Mouse (Mus musculus) adrenal gland, adult 18-20 months (tissue): ENCODE data around the gene Gm28051. TPM values are rescaled to one million over a fixed set of nuclear protein-coding genes. Genes with fewer than 3 reads are reported as not detected.

ENCODE experiments used
- DNase-seq, 2 experiments: peaks; one replicate each; pipeline ENCODE4 v3.0.0; 2021 to 2022; ENCODE audit warnings: low spot score in 2 of 2
- total RNA-seq, 2 experiments: library from RNA; stranded (reverse); gene quantifications; 1 replicate in 1 of 2; 2 replicates in 1 of 2; pipeline ENCODE4 v1.2.3; 2021

Gene Gm28051
- total RNA-seq, 2 experiments from 2014 or later = not detected

DNA sequence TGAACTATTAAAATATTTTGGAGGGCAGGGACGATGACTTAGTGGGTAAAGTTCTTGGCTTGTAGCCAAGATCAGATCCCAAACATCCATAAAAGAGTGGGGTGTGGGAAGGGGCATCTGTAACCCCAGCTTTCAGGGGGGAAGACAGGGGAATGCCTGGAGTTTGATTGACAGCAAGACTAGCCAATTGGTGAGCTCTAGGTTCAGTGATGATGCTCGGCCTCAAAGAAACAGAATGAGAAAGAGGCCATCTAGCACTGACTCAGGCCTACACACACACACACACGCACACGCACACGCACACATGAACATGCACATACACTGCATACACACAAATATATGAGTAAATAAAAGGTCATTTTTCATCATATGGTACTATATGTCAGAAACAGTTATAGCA is 47.7 kb downstream of the Gm28051 start:
- no peak for DNase-seq

DNA sequence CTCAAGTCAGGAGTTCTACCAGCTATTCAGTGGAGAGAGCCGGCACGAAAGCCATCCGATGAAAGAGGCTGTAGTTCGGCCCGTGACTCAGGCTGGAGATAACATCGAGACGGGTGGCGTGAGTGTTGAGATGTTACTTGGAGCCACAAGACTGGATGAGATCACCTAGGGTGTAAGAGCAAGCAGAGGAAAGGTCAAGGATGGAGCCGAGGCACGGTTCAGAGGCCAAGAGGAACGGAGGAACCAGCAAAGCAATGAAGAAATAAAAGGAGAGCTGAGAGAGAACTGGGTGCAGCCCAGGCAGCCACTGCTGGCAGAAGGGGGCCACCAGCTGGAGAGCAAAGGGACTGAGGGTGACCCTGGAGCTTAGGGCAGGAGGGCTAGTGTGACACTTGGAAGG is 49.3 kb downstream of the Gm28051 start:
- peak in 1 of 2 experiments; percentile 49 for DNase-seq

DNA sequence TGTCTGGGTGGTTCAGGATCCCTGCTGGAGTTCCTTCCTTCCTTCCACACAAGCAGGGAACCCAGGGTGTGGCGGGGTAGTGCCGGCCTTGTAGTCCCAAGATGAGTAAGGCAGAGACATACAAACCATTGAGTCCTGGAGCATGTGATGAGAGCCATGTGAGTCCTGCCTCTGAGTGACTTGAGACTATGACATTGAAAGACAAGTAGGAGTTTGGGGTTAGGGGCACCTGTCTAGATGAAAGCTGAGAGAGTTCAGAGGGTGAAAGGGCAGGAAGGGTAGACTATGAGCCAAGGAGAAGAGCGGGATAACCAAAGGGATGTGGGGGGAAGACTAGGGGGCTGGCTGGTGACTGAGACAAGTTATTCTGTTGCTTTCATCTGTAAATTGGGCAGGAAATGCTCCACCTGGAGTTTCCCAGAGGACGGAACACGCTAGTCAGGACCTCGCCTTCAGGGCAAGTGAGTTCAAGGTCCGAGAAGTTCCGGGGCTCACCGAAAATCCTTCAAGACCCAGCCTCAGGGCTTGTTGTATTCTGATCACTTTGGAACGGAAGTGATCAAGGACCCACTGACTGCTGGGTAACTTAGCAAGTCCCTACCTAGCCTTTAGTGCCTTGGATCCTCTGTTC is 50.6 kb downstream of the Gm28051 start:
- DNase-seq = no peak

DNA sequence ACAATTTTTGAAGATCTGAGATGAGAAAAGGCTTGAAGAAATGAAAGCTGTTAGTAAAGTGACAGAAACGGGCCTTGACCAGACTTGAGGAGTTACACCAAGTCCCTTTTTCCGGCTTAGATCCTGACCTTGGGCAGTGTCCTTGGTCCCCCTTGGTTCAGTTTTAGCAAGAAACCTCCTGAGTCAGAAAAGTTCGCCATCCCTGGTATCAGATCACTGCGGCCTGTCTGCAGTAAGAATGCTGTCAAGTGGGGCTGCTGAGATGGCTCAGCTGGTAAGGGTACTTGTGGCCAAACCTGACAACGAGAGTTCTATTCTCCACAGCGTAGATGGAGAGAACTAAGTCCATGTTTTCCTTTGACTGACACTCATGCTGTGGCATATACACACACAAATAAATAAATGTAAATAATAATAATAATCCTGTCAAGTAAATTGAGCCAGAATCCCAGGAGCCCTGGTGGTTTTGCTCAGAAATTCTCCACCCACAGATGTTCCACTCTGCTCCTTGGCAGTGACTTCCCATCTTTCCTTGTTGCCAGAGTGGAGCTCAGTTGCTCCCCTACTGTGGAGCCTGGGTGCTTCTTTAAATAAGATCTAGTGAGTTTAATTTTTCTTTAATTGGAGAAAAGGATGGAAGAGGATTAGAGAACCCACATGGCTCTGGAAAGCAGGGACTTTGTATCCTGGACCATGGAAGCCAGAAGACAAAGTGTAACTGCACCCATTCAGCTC is 51.5 kb downstream of the Gm28051 start:
- DNase-seq = no peak

DNA sequence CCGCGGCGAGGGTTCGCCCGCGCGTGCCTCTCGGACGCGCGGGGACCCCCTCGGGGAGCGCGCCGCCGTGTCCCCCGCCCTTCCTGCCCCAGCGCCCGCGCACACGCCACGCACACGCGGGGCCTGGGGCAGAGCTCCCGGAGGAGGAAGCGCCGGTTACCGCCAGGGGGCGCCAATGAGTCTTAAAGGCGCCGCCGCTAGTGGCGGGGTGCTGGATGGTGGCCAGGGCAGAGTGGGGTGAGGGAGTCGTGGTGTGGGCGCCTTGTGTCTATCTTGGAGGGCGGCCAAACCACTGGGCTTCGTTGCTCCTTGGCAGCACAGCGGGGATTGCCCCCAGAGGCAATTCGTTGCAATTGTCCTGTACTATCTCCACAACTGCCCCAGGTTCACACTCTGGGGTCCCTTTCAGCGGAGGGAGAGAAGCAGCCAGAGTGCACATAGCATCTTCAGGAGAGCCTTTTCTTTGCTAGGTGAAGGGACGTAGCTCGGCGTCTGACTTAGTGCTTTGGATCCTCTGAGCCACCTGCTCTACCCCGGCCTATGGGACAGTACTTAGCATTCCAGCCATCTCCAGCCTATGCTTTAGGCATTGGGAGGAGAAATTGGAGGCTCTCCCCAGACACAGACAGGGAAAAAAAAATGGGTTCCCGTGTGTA is 52.2 kb downstream of the Gm28051 start:
- peak; percentile 91 to 97 for DNase-seq

DNA sequence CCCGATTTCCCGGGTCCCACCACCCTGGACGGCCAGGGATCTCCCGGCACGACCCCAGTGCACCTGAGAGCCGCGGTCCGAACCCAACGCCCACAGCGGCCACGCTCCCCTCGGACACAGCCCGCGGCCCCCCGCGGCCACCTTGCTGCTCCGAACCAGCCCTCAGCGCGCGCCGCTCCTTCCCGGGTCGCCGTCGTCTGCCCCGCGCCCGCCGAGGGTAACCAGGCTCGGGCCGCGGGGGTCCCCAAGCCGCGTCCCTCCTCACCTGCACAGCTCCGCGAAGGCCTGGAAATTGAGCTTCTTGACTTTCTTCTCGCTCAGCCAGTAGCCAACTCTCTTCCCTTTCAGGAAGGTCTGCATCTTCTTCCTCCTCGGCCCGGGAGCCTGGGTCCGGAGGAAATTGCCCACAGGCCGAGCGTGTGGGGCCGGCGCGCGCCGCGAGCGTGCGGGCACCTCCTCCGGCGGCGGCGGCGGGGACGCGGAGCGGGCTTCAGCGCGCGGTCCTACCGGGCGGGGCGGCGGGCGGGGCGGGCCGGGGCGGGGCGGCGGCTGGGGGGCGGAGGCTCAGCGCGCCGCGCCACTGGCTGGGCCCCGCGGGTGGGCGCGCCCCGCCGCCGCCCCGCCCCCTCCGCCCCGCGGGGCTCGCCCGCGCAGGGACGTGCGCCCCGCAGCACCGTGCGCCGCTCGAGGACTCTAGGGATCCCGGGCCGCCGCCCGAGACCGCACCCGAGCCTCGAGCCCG is 52.9 kb downstream of the Gm28051 start, which contains the start of gene Itpk1:
TSS of gene Itpk1 (minus strand) at position 474 of the 742 bp plus-strand sequence.
- peak; percentile 63 to 69 for DNase-seq

DNA sequence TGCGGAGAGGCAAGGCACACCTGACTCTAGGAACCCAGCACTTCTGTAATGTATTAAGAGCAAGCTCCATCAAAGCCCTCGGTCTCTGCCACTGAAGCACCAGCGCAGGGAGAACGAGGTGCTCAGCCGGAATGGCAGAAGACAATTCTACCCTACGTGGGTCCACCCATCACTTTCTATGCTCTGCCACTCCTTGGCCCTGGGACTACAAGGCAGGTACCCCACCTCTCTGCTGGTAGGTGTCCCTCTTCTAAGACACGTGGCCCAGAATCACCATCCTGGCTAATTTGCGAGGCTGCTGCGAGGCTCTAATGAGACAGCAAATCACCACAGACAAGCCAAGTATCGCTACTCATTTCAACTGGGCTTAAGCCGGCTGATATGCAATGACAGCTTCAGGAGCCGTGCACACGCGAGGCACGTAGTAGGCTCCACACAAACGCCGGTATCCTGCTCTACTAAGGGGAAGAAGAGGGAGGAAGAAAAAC is 53.6 kb downstream of the Gm28051 start:
- DNase-seq = no peak

DNA sequence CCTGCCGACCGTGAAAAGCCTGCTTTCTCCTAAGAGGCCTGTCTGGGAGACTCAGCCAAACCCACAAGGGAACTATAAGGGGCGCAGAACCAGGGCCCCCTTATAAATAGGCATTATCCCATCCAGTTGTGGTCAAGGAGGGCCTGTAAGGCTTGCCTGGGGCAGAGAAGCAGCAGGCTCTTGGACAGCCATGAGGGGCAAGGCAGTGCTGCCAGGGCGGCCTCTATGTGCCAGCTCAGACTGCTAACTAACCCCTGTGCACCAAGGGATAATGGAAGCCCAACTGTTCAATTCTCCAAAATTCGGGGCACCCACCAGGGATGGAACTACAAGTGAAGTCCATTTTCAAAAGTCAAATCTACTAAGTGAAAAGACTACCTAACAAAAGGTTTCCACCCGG is 54.1 kb downstream of the Gm28051 start:
- DNase-seq = no peak

DNA sequence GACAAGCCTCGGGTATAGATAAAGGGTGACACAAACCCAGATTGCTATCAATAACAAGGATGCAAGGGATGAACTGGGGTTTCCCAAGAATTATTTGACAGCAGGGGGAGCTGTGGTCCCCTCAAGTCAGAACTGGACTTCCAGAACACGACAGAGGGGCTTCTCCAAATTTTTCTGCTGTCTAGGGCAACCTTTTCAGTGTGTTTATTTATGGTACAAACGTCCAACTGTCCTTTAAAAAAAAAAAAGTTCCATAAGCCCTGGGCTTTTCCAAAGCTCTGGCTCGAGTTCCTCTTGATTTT is 54.5 kb downstream of the Gm28051 start:
- DNase-seq = peak in 1 of 2 experiments; percentile 41

DNA sequence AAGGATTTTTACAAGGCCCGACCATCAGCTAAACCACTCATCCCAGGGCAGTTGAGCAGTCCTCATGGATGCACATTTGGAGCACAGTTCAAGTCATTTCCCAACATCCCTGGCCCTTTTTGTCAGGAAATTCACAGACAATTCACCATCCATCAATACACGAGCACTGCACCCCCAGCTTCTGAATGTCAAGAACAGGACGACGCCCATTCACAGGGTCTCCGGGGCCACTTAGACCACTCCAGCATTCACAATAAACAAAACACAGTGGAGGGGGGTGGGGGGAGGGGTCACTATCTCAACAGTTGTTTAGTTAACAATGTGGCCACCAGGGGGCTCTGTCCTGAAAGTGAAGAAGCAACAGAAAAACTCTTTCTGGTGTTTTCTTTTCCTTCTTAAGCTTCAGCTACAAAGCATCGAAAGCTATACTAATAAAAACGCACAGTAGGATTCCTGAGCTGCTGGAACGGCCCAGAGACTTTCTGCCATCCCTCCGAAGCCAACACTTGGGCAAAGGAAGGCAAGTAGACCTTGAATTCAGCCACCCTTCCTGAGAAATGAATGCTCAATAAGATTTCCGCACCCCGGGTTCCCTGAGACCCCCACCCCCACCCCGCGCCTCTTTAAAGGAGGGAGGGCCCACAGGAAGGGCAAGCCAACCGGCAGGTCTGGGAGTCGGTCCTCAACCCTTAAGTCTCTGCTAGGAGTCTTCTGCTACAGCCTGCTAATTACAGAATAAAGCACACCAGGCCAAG is 55.0 kb downstream of the Gm28051 start:
- peak; percentile 72 to 74 for DNase-seq

DNA sequence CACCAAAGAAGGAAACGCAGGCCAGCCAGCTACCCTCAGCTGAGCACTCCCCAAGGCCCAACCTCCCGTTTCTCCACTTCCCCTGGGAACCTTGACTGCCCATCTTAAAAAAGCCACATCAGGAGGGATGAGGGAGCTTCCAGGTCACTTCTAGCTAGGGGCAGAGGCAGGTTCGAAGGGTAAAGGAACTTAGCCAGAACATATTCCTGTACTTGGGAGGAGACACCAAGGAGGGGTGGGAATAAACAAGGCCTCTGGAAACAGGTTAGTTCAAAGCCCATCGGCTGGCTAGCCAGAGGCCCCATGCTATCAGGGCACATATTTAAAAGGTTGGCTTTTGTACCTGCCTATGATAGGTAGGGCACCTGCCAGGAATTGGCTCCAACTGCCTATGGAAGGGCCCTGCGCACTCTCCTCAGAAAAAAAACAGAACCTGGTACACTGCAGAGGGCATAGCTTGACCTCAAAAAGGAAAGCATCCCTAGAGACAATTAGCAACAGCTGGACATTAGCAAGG is 55.8 kb downstream of the Gm28051 start:
- no peak for DNase-seq

DNA sequence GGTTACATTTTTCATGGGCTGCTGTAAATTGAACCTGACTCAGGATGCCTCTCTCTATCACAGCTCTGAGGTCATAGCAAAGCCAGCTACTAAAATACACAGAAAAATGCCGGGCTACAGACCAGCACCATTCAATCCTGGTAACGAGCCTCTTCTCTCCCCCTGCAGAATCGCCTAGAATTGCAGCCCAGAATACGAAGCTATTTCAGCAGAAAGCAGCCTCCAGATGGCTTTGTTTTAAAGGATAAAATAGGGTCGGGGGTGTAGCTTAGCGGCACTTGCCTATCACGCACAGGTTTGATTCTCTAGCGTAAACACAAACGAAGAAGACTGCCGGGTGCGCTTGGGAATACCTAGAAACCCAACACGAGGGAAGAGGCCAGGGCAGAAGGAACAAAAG is 57.1 kb downstream of the Gm28051 start:
- no peak for DNase-seq

DNA sequence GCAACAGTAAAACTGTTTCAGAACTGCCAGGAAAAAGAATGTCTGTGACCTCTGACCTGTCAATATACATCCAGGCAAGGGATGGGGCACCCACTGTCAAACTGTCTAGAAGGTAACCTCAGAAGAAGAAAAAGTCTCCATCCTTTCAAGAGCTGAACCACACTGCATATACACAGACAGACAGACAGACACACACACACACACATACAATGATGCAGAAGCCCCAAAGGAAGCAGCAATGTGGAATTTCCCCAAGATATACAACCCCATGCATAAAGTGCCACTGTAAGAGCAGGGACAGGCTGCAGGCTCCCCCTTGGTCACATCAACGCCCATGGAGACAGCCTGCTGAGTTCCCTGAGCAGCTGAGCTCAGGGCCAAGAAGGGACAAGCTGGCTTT is 58.4 kb downstream of the Gm28051 start:
- no peak for DNase-seq

DNA sequence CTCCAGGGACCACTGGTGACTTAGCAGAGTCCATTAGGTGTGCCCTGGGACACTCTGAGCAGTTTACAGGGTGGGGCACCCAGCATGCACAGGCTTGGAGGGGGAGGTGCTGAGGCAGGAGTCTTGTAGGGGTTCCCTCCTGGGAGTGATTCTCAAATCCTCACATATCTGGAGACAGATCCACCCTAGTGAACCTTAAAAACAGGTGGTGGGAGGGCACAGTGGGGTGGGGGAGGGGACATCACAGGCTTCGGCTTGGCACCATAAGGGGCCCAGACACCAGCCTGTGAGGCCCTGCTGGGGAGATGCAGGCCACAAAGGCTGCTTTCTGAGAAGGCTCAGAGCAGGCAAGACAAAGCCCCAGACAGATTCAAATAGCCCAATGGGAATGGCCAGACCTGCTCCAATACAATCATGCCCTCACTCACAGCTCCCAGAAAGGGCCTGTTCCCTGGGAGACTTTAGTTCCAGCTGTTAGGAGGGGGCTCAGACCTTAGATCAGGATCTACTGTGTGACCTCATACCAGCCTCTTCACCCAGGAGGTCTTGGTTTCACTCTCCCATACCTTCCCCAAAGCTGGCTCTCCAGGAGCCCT is 59.4 kb downstream of the Gm28051 start:
- no peak for DNase-seq

DNA sequence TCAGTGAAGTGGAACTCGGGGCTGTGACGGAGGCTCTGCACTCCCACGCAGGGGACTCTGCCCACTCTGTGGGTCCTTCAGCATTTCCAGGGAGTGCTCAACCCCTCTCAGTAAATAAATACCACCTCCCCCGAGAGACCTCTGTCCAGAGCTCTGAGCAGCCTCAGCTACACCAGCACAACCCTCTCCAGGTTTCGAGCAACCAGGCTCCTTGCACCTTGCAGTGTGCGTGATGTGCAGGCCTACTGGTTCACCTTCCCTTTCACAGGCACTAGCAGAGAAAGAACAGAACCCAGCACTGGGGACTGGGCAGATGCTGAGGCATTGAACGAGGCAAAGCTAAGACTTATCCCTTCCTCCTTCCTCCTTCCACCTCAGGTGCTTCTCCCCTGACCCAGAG is 60.2 kb downstream of the Gm28051 start:
- no peak for DNase-seq

DNA sequence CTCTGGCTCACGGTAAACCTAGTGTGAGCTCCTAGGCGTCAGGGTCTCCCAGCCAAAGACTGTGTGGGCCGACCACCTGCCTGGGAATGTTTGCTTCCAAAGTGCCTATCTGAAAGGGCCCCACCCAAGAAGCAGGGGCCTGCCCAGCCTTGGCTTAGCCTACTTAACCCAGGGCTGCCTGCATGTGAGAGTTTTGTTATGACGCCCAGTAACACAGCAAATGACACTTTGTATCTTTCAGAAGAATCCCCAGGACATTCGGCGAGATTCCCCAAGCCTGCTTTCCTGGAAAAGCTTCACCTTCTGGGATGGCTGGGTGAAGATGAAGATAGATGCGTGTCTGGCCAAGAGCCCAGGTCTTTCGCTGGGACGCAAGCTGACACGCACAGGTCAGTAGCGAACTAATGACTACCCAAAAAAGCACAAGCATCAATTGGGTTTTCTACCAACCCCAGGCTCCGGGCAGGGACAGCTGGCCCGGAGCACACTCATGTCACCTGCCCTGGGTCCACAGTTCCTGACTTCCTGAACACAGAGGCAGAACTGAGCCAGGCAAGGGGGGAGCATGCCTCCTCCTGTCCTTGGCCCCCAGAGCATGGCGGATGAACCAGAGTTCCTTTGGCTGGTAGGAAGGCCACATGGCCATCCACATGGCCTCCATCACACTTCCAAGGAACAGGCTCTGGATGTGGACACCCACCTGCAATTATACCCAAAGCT is 60.8 kb downstream of the Gm28051 start:
- no peak for DNase-seq

DNA sequence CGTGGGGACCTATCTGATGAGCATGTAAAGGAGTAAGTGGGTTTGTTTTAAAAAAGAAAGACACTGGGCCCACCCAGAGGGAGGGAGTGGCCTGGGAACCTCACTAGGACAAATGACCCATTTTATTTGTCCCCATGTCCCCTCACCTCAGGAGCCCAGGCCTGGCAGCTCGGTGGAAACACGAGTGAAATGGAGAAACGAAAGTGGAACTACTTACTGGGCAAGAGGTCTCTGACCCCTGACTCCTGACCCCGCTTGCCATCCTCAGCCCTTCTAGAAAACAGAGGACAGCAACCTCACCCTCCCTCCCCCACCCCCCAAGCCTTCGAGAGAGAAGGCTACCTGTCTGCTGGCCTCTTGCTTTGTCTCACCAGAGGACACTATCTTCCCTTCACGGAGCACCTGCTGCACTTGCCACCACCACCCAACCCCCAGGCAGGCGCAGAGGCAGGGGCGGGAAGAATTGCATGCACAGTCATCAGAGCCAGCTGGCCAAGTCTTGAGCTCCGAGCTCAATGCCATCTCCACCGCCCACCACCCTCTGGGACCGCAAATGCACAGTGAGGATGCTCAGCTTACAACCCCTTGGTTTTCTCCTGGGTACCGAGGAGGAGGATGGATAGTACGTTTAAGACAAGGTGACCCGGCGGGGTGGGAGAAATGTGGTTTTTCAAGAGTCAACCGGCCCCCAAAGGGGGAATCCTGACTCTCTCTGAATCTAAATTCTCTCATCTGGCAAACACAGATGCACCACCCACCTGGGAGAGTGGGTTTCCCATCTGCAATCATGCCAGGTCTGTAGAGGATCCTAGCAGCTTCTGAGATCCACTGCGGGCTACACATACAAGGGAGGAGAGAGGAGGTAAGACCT is 62.0 kb downstream of the Gm28051 start:
- no peak for DNase-seq

DNA sequence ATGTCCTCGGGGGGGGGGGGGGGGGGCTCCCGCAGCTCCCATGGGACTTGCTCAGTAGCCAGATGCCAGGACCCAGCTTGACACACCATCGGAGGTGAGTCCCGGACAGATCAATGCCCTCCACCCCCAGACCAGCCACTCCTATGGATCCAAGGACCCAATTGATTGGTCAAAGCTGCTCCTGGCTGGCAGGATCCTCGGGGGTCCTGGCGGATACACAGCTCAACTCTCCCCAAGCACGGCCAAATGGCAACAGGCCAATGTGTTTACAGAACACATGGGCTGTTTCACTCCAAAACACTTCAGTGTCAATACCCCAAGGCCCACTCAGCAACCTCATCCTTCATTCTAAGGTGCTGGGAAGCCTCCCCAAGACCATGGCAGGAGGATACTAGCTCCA is 65.8 kb downstream of the Gm28051 start:
- DNase-seq = no peak

DNA sequence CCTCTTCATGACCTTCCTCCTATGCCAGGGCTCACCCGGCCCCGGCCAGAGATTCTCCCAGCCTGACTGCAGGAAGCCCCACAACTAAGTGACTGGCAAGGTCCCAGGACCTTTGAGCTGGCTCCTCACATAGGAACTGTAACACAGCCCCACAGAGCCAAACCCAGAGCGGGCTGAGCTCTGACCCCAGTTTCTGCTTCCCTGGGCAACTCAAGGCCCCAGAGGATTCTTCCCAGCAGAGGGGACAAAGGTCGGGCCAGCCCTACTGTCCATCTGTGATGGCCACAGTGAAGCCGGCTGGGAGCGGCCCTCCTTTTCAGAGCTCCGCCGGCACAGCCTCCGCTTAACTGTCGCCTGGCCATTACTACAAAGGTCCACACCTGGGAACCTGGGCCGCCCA is 66.4 kb downstream of the Gm28051 start:
- DNase-seq = no peak
